Mouse (Mus musculus) limb, embryonic 10.5 days (tissue): Measurements from ENCODE around the gene Pgghg. TPM values are rescaled to one million over a fixed set of nuclear protein-coding genes. Genes with fewer than 3 reads are reported as not detected.
"Not testable (repeated sequence)": the region's sequence is repeated elsewhere in the genome, so short reads cannot be mapped to it uniquely, and the experiment has no call there.

ENCODE experiments used
- DNase-seq: peaks from one replicate; pipeline ENCODE4 v3.0.0-alpha.2; 2017; ENCODE audit warnings: low spot score
- H3K27ac ChIP-seq: fragments of 300-500 bp; sonication (generic); 2 replicates; pipeline ENCODE4 v1.5.1; 2016; ENCODE audit warnings: mild to moderate bottlenecking
- H3K27me3 ChIP-seq: fragments of 300-500 bp; sonication (generic); 2 replicates; pipeline ENCODE4 v1.6.1; 2016; ENCODE audit warnings: low read depth, mild to moderate bottlenecking; ENCODE audit not compliant: poor library complexity, severe bottlenecking
- H3K36me3 ChIP-seq: fragments of 300-500 bp; sonication (generic); 2 replicates; pipeline ENCODE4 v1.6.1; 2016; ENCODE audit warnings: mild to moderate bottlenecking, moderate library complexity
- H3K4me1 ChIP-seq: fragments of 300-500 bp; sonication (generic); 2 replicates; pipeline ENCODE4 v1.6.1; 2016
- H3K4me3 ChIP-seq: fragments of 300-500 bp; sonication (generic); 2 replicates; pipeline ENCODE4 v1.5.1; 2016; ENCODE audit warnings: mild to moderate bottlenecking, moderate library complexity
- H3K9me3 ChIP-seq: fragments of 300-500 bp; sonication (generic); replicated peaks from 2 replicates; pipeline ENCODE4 v1.6.1; 2016; ENCODE audit warnings: mild to moderate bottlenecking
- WGBS: fragments of 180-500 bp; shearing (Covaris S2); methylation state at CpG from one replicate; pipeline ENCODE4 v1.1.7; 2016; 5-methylcytosine and 5-hydroxymethylcytosine counted together
- polyA plus RNA-seq: library from polyadenylated mRNA; unstranded; fragments of >200 nt; fragmentation: Nextera tagmentation; extraction: Ambion mirVana; gene quantifications from 2 replicates; pipeline ENCODE4 v1.2.1, GENCODE M21; 2016

The Pgghg gene
- polyA plus RNA-seq, 1 experiment from 2014 or later, result 15.4 TPM

DNA sequence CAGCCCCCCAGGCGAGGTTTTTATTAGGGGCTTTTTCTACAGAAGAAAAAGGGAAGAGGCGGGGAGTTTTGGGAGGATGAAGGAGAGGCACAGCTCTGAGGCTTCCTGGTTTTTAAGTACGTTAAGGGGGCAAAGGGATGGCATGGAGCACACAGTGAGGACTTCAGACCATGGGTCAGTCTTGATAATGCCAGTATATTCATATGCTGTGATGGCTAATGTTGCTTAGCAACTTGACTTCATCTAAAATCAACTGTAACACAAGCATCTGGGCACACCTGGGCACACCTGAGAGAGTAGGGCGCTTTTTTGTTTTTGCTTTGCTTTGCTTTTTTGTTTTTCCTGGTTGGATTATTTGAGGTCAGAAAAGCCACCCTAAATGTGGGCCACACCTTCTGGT, 25.7 kb downstream of the Pgghg start, which contains the start of gene Ifitm1:
Ifitm1 (plus strand) TSS at position 301 of the 400 bp plus-strand sequence.
- 84% methylated on average over 4 of the region's 4 CpGs for WGBS
- no peaks in the 10 kb centered on the region for H3K36me3 ChIP-seq
- no peaks in the 10 kb centered on the region for H3K9me3 ChIP-seq
- no peaks in the 10 kb centered on the region for H3K27me3 ChIP-seq
- H3K27ac ChIP-seq, result peak within 1 kb of the TSS; percentile 67
- peak within 1 kb of the TSS; percentile 36 for H3K4me3 ChIP-seq
- H3K4me1 ChIP-seq, result peaks cover 47% of the 10 kb centered on the region
- no peak for DNase-seq

DNA sequence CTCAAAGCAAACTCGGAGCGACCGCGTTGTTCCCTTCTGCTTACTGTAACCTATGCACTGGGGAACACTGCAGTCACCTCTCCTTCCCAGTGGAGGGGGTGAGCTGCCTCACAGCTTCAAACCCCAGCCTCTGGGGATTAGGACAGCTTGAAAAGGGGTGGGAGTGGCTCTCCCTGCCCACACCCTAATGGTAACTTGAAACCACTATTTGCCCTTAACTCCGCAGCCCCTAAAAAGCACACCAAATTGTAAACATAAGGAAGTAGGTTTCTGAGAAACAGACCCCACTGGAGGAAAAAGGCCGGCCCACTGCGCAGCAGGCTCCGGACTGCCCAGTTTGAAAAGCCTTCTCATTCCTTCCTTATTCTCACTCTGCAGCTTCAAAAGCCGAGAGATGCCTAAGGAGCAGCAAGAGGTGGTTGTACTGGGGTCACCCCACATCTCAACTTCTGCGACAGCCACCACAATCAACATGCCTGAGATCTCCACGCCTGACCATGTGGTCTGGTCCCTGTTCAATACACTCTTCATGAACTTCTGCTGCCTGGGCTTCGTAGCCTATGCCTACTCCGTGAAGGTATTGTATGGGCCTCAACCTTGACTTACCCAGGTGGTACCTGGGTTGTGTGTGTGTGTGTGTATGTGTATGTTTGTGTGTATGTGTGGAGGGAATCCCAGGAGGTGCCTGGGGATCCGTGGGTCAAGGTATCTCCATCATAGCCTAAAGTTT, 26.8 kb downstream of the Pgghg start:
- no peaks in the 10 kb centered on the region for H3K27me3 ChIP-seq
- H3K4me1 ChIP-seq, result peaks cover 49% of the 10 kb centered on the region
- H3K27ac ChIP-seq, result peak overlapping the region; percentile 67
- peak overlapping the region; percentile 36 for H3K4me3 ChIP-seq
- peak; percentile 55 for DNase-seq
- WGBS, result 2% methylated on average over 14 of the region's 14 CpGs
- no peaks in the 10 kb centered on the region for H3K36me3 ChIP-seq
- H3K9me3 ChIP-seq, result no peaks in the 10 kb centered on the region

DNA sequence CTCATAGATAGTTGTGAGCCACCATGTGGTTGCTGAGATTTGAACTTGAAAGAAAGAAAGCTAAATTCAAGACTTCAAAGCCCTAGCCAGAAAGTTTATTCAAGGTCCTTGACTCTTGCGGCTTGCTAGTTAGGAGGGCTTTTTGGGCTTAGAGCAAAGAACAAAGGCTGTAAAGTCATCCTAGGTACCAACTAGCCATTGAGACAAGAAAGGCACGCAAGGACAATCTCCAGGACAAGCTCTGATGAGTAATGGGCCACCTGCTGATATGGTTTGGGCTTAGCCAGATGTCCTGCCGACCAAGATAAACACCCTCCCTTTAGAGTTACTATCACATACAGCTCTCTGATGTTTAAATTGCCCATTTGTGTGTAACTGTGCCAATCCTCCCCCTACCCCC, 27.5 kb downstream of the Pgghg start:
- not testable (repeated sequence) for H3K9me3 ChIP-seq, DNase-seq, H3K36me3 ChIP-seq, H3K27me3 ChIP-seq
- Histone ChIP-seq H3K27ac (peak overlapping the region; percentile 67; the same call in 1 of the 2 replicates), H3K4me1 (peaks cover 56% of the 10 kb centered on the region), H3K4me3 (peak overlapping the region; percentile 36; the same call in 1 of the 2 replicates)
- WGBS, result 11% methylated on average over 3 of the region's 3 CpGs

DNA sequence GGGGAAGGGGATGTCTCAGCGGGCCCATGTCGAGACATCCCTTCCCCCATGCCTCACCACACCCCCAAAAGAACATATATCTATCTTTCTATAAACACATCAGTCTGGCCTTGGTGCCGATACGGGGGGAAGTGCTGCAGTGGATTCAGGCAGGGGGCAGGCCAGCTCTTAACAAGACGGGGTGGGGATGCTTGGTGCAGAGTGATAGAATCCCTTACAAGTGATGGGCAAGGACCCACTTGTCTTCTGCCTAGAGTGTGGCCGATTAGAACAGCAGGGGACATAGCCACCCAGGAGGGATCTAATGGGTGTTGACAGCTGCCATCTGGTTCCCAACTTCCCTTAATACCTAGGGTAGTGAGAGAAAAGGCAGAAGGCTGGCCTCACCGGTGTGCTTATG, 29.7 kb downstream of the Pgghg start:
- Histone ChIP-seq H3K27ac (peak overlapping the region; percentile 61; the same call in 1 of the 2 replicates), H3K36me3 (no peaks in the 10 kb centered on the region), H3K4me3 (no peak overlapping the region), H3K4me1 (peaks cover 72% of the 10 kb centered on the region), H3K27me3 (peaks cover 9% of the 10 kb centered on the region), H3K9me3 (no peaks in the 10 kb centered on the region)
- DNase-seq, result no peak
- WGBS, result 41% methylated on average over 7 of the region's 7 CpGs

DNA sequence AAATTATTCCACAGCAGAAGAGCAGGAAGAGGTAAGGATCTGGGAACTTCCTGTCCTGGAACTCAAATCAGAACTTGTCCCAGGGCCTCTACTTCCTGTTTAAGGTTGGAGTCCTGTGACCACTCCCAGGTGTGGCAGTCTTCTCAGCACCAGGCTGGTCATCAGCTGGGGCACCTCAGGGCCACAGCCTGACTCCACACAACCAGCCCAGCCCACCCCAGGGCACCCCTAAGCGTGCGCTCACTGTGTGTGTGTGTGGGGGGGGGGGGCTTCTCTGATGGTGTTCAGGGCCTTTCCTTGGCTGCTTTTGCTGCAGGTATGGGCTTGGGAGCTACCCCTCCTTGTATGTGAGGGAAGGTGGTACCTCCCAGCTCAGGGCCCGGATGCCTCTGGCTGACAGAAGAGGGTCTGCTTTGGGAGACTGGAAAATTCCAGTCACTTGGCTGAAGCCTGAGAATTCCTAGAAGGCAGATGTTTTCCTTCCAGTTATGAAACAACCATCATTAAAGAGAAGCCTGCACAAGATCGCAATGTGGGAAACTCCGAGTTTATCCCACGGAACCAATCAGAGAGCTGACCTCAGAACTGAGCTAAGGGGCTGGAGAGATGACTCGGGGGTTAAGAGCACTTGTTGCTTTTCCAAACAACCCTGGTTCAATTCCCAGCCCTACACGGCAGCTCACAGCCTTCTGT, 30.4 kb downstream of the Pgghg start:
- H3K36me3 ChIP-seq, result no peaks in the 10 kb centered on the region
- peaks cover 72% of the 10 kb centered on the region for H3K4me1 ChIP-seq
- H3K9me3 ChIP-seq, result no peaks in the 10 kb centered on the region
- 90% methylated on average over 8 of the region's 8 CpGs for WGBS
- DNase-seq, result no peak
- H3K27me3 ChIP-seq, result peaks cover 9% of the 10 kb centered on the region
- peak overlapping the region; percentile 61; the same call in 1 of the 2 replicates for H3K27ac ChIP-seq
- H3K4me3 ChIP-seq, result no peak overlapping the region

DNA sequence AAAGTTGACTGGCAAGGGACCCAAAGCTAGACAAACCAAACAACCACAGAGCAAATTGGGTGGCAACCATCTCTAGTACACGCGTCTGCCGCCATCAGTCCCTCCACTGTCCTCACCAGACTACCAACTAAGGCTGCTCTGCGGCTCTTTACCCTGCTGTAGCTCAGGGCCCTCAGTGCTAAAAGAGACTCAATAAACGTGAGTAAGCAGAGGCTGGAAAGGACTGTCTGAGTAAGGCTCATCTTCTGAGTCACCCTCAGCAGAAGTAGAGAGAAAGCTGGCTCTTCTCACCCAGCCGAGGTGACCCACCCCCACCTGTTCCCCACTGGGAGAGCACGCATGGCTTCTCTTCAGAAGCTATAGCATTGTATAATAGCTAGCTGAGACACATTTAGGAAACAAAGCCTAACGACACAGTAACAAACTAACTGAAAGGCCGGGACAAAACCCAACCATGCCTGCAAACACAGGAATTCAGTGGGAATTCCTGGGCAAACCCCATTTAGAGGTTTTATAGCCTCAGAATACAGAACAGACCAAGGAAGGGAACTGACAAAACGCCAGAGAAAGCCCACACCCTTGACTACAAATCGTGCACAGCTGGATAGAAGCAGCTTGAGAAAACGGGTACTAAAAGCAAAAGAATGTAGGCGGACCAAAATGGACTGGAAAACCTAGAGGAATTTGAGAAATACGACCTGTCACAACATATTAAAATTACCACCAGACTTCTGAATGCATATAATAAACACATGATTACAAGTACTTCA, 32.4 kb downstream of the Pgghg start:
- Histone ChIP-seq H3K4me3 (no peak overlapping the region), H3K4me1 (peaks cover 54% of the 10 kb centered on the region), H3K27me3 (peaks cover 9% of the 10 kb centered on the region), H3K27ac (peak overlapping the region; percentile 36; the same call in 1 of the 2 replicates), H3K9me3 (no peaks in the 10 kb centered on the region), H3K36me3 (no peaks in the 10 kb centered on the region)
- WGBS, result 35% methylated on average over 14 of the region's 14 CpGs
- DNase-seq, result no peak

DNA sequence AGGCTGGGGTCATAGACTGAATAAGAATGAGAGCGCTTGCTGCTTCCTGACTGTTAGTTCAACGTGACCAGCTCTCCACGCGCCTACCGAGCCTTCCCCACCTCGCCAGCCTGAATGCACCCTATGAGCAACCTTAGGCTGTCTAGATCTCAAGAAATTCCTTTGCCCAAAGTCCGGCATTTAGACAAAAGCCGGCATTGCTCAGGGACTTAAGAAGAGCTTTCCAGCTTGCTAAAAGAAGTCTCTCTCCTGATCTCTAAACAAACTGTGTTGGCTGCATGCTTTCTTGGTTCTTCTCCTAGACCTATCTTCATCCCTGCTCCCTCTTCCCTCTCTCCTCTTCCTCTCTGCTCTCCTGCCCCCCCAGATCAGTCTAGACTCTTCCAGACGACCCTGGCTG, 33.7 kb downstream of the Pgghg start:
- Histone ChIP-seq H3K36me3 (no peaks in the 10 kb centered on the region), H3K9me3 (no peaks in the 10 kb centered on the region), H3K4me1 (peaks cover 45% of the 10 kb centered on the region), H3K27ac (no peak overlapping the region), H3K27me3 (peaks cover 9% of the 10 kb centered on the region), H3K4me3 (no peak overlapping the region)
- no peak for DNase-seq
- 27% methylated on average over 9 of the region's 9 CpGs for WGBS

DNA sequence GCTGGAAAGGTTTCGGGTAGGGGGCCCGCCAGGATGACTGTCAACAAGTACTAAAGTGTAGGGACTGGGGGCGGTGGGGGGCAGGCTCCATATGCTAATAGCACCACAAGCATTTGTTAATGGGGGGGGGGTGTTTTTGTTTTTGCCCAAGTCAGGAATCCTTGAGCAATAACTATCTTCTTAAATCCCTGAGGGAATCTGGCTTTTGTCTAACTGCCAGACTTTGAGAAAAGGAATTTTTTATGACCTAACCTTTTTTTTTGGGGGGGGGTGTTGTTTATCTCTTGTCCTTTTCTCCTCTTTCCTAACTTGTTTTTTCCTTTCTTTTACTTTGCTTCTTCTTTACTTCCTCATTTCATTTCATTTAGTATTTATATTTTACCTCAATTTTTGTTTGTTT, 34.3 kb downstream of the Pgghg start:
- Histone ChIP-seq H3K27ac (no peak overlapping the region), H3K36me3 (no peaks in the 10 kb centered on the region), H3K27me3 (peaks cover 9% of the 10 kb centered on the region), H3K4me3 (no peak overlapping the region), H3K4me1 (peaks cover 41% of the 10 kb centered on the region), H3K9me3 (no peaks in the 10 kb centered on the region)
- DNase-seq, result no peak
- 37% methylated on average over 3 of the region's 3 CpGs for WGBS

DNA sequence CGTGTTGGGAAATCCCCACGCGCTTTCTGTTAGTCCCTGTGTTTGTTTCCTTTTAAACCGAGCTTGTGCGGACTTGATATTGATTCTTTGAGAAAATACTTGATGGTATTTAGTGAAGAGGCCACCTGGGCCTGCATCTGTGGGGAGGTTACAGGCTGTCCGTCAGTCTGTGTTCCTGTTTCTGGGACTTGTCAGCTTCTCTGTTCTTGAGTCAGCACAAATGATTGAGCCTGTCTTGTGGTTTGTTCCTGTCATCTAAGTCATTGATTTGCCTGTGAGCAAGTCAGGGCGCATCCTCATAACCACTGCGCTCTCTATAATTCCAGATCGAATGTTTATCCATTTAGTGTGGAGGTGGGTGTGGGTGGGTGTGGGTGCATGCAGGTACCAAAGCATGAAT, 35.5 kb downstream of the Pgghg start:
- WGBS, result 91% methylated on average over 9 of the region's 9 CpGs
- not testable (repeated sequence) for H3K4me3 ChIP-seq, H3K36me3 ChIP-seq, H3K27ac ChIP-seq, H3K9me3 ChIP-seq, H3K27me3 ChIP-seq, DNase-seq
- peaks cover 29% of the 10 kb centered on the region for H3K4me1 ChIP-seq

DNA sequence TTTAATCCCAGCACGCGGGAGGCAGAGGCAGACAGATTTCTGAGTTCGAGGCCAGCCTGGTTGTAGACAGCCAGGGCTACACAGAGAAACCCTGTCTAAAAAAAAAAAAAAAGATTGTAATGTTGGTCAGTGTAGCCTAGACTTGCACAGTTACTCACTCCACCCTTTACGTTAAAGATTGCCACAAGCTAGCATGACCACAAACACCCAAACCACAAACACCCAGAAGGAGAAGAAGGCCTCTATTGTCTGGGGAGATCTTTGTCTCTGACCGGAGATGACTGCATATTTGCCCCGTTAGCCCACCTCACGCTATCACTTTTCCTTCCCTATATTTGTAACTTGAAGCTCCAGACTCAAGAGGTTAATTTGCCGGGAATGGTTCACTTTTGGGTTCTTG, 40.5 kb downstream of the Pgghg start:
- 0 out of 2 replicates have a peak, but pooled peaks cover 2% of the 10 kb centered on the region for H3K4me1 ChIP-seq
- DNase-seq, result no peak
- WGBS, result 94% methylated on average over 8 of the region's 8 CpGs

DNA sequence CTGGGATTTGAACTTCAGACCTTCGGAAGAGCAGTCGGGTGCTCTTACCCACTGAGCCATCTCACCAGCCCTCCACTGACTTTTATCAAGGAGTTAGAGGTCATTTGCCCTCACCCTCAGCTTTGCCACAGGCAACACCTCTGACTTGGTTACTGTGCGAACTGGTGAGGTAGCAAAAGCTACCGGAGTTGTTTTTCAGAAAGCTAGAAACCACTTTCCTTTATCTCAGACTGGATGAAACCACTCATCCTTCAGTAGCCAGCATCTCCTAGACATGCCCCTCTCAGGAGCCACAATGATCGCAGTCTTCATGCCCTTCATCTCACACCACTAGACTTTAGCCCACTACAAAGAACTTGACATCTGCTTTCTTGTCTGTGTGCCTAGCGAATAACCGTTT, 41.8 kb downstream of the Pgghg start:
- Histone ChIP-seq H3K27ac (no peak overlapping the region), H3K9me3 (no peaks in the 10 kb centered on the region), H3K36me3 (no peaks in the 10 kb centered on the region), H3K27me3 (no peaks in the 10 kb centered on the region), H3K4me1 (0 out of 2 replicates have a peak, but pooled peaks cover 2% of the 10 kb centered on the region), H3K4me3 (no peak overlapping the region)
- no peak for DNase-seq
- 92% methylated on average over 7 of the region's 7 CpGs for WGBS

More for the DNA sequence above, 40.5 kb downstream of the Pgghg start:
- Histone ChIP-seq H3K36me3 (no peaks in the 10 kb centered on the region), H3K4me3 (no peak overlapping the region), H3K9me3 (no peaks in the 10 kb centered on the region), H3K27me3 (no peaks in the 10 kb centered on the region), H3K27ac (no peak overlapping the region)

DNA sequence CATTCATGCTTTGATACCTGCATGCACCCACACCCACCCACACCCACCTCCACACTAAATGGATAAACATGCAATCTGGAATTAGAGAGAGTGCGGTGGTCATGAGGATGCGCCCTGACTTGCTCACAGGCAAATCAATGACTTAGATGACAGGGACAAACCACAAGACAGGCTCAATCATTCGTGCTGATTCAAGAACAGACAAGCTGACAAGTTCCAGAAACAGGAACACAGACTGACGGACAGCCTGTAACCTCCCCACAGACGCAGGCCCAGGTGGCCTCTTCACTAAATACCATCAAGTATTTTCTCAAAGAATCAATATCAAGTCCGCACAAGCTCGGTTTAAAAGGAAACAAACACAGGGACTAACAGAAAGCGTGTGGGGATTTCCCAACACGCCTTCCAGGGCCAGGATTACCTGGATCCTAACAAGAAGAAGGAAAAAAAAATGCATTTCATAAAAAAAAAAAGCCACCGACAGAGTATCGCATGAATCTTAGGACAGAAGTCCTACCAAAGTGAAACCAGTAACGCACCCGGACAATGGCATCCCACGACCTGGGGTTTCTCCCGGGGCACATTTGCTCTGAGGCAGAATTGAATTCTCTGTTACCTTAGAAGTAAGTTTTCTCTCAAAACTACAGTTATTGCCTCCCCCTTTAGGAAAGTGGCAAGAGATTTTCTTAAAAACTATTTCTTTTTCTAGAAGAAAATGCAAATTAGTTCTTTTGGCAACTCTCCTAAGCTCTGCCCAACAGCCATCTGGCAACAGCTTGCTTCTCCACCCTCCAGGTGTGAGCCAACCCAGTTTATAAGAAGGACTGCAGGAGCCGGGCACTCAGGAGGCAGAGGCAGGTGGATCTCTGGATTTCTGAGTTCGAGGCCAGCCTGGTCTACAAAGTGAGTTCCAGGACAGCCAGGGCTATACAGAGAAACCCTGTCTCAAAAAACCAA, 46.3 kb downstream of the Pgghg start:
- Histone ChIP-seq H3K4me3 (no peak overlapping the region), H3K9me3 (no peaks in the 10 kb centered on the region), H3K27me3 (no peaks in the 10 kb centered on the region), H3K27ac (no peak overlapping the region), H3K36me3 (no peaks in the 10 kb centered on the region), H3K4me1 (peaks cover 16% of the 10 kb centered on the region)
- no peak for DNase-seq
- 86% methylated on average over 17 of the region's 17 CpGs for WGBS
